Mouse (Mus musculus): Measurements from ENCODE around the gene Fpgs. TPM values are rescaled to one million over a fixed set of nuclear protein-coding genes. Genes with fewer than 3 reads are reported as not detected.

Gene Fpgs
- total and polyA plus RNA-seq, 2 experiments from 2014 or later, result 22.0 to 31.5 TPM

DNA sequence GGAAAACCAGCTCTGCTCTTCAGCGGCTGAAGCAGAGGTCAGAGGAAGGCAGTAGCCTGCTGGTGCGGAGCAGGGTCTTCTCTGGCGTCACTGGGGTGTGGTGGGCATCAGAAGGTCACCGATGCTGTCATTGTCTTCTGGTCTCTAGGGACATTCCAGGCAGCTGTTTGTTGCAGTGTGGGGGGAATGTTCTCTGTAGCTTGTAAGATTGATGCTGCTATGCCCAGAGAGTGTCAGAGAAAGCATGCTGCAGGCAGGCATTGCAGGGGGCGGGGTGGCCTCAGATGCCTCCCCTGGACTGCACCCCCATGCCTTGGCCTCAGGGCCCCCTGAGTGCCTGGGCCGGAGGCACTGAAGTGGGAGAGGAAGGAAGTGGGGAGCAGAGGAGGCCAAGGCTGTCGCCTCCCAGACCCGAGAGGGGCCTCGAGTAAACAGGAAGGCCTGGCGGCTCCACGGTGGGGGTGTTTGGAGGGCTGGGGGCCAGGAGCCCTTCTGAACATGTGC, 66.1 kb downstream of the Fpgs start:
- Histone ChIP-seq H3K36me3 (ENCODE audit: insufficient read depth) (peaks cover 7% of the 10 kb centered on the region), H3K27ac (ENCODE audit: low read depth, low read length) (no peak overlapping the region), H3K4me1 (ENCODE audit: insufficient read depth) (no peaks in the 10 kb centered on the region), H3K9me3 (ENCODE audit: low read length) (no peaks in the 10 kb centered on the region), H3K9ac (no peak overlapping the region), H3K4me2 (ENCODE audit: low read depth) (no peak overlapping the region), H3K27me3 (ENCODE audit: insufficient read depth, low read length) (no peaks in the 10 kb centered on the region), H3K4me3 (ENCODE audit: low read depth, low read length) (no peak overlapping the region)
- DNase-seq (no peak), ATAC-seq (no peak)
- 66% methylated on average over 11 of the region's 11 CpGs for WGBS
- no peak for TF ChIP-seq CTCF (IDR thresholded peaks at IDR 0.05; ENCODE audit: low read depth)

- no peak for DNase-seq
Measured at GRCm38 (mm10) chr2:32636617-32637016, 67.3 kb downstream of the Fpgs start.

GRCm38 (mm10) chr2:32634277-32635105, 69.5 kb downstream of the Fpgs start:
- Histone ChIP-seq H3K27ac (ENCODE audit: low read depth, low read length) (no peak overlapping the region), H3K9me3 (ENCODE audit: low read length) (no peaks in the 10 kb centered on the region), H3K27me3 (ENCODE audit: insufficient read depth, low read length) (no peaks in the 10 kb centered on the region), H3K4me1 (ENCODE audit: insufficient read depth) (no peaks in the 10 kb centered on the region; the same call in 1 of the 2 replicates), H3K36me3 (ENCODE audit: insufficient read depth) (peaks cover 7% of the 10 kb centered on the region), H3K4me3 (ENCODE audit: low read depth, low read length) (no peak overlapping the region), H3K4me2 (ENCODE audit: low read depth) (no peak overlapping the region), H3K9ac (no peak overlapping the region)
- 83% methylated on average over 10 of the region's 10 CpGs for WGBS
- DNase-seq, result no peak
- ATAC-seq, result no peak
- TF ChIP-seq CTCF (IDR thresholded peaks at IDR 0.05; ENCODE audit: low read depth), result no peak

More at GRCm38 (mm10) chr2:32636617-32637016, 67.3 kb downstream of the Fpgs start:
- no peaks in the 10 kb centered on the region for H3K27me3 ChIP-seq (ENCODE audit: insufficient read depth, low read length)
- H3K9me3 ChIP-seq (ENCODE audit: low read length), result no peaks in the 10 kb centered on the region
- no peaks in the 10 kb centered on the region for H3K4me1 ChIP-seq (ENCODE audit: insufficient read depth)
- no peak overlapping the region for H3K9ac ChIP-seq
- H3K4me2 ChIP-seq (ENCODE audit: low read depth), result no peak overlapping the region
- no peak overlapping the region for H3K4me3 ChIP-seq (ENCODE audit: low read depth, low read length)
- TF ChIP-seq CTCF (IDR thresholded peaks at IDR 0.05; ENCODE audit: low read depth), result no peak
- peaks cover 7% of the 10 kb centered on the region for H3K36me3 ChIP-seq (ENCODE audit: insufficient read depth)
- H3K27ac ChIP-seq (ENCODE audit: low read depth, low read length), result no peak overlapping the region
- ATAC-seq, result no peak
- whole genome bisulfite sequencing, result 87% methylated on average over 7 of the region's 7 CpGs

GRCm38 (mm10) chr2:32633660-32634059, 70.3 kb downstream of the Fpgs start:
- Histone ChIP-seq H3K27ac (ENCODE audit: low read depth, low read length) (no peak overlapping the region), H3K4me2 (ENCODE audit: low read depth) (no peak overlapping the region), H3K27me3 (ENCODE audit: insufficient read depth, low read length) (no peaks in the 10 kb centered on the region), H3K4me3 (ENCODE audit: low read depth, low read length) (no peak overlapping the region), H3K4me1 (ENCODE audit: insufficient read depth) (peaks cover 5% of the 10 kb centered on the region; the same call in 1 of the 2 replicates), H3K9me3 (ENCODE audit: low read length) (no peaks in the 10 kb centered on the region), H3K36me3 (ENCODE audit: insufficient read depth) (peaks cover 7% of the 10 kb centered on the region), H3K9ac (no peak overlapping the region)
- DNase-seq (no peak), ATAC-seq (no peak)
- 74% methylated on average over 5 of the region's 5 CpGs for WGBS
- TF ChIP-seq CTCF (IDR thresholded peaks at IDR 0.05; ENCODE audit: low read depth), result no peak

MicroRNAs encoded within 50 kb of the gene (microRNA counts, 519-probe panel; counts per million panel counts)
- microRNA mmu-miR-1954 (not detected), microRNA mmu-miR-2861 (not detected)

Small RNA genes within 50 kb of the gene (microRNA-seq; reads per million reads assigned to microRNA genes)
- gene Gm47291 (0 reads per million in 2 experiments), gene Mir1954 (0 reads per million in 2 experiments), gene Mir2861 (0 reads per million in 2 experiments), gene Mir3960 (0 to 0.12 reads per million in 2 experiments), gene Mir8093 (0 reads per million in 2 experiments)

Other genes with a start within 250 kb of the Fpgs start
- 17.6 and 19.7 TPM in 2 replicates for gene Fam102a, start 168.8 kb downstream of the Fpgs start, total RNA-seq (2014; rRNA removed)
- gene Fam102a, start 168.8 kb downstream of the Fpgs start, polyA plus RNA-seq (2015; fragmentation: Nextera tagmentation; extraction: Ambion mirVana), result 7.2 and 7.5 TPM in 2 replicates
- gene Dpm2, start 133.3 kb downstream of the Fpgs start, total RNA-seq (2014; rRNA removed), result 59.2 and 60.5 TPM in 2 replicates
- gene Dpm2, start 133.3 kb downstream of the Fpgs start, polyA plus RNA-seq (2015; fragmentation: Nextera tagmentation; extraction: Ambion mirVana), result 142 and 152 TPM in 2 replicates
- gene Pip5kl1, start 129.3 kb downstream of the Fpgs start, total RNA-seq (2014; rRNA removed), result 6.4 and 11.8 TPM in 2 replicates
- 5.6 and 8.2 TPM in 2 replicates for gene Pip5kl1, start 129.3 kb downstream of the Fpgs start, polyA plus RNA-seq (2015; fragmentation: Nextera tagmentation; extraction: Ambion mirVana)
- 0.38 and 1.0 TPM in 2 replicates for gene 9430097D07Rik, start 128.5 kb downstream of the Fpgs start, total RNA-seq (2014; rRNA removed)
- gene 9430097D07Rik, start 128.5 kb downstream of the Fpgs start, polyA plus RNA-seq (2015; fragmentation: Nextera tagmentation; extraction: Ambion mirVana), result 0.26 and 0.45 TPM in 2 replicates
- 32.4 and 35.5 TPM in 2 replicates for gene St6galnac4, start 117.0 kb downstream of the Fpgs start, total RNA-seq (2014; rRNA removed)
- 31.3 and 33.2 TPM in 2 replicates for gene St6galnac4, start 117.0 kb downstream of the Fpgs start, polyA plus RNA-seq (2015; fragmentation: Nextera tagmentation; extraction: Ambion mirVana)
- gene St6galnac6, start 104.4 kb downstream of the Fpgs start, total RNA-seq (2014; rRNA removed), result 65.3 and 72.9 TPM in 2 replicates
- 34.8 and 42.3 TPM in 2 replicates for gene St6galnac6, start 104.4 kb downstream of the Fpgs start, polyA plus RNA-seq (2015; fragmentation: Nextera tagmentation; extraction: Ambion mirVana)
- 114 and 123 TPM in 2 replicates for gene Ak1, start 82.4 kb downstream of the Fpgs start, total RNA-seq (2014; rRNA removed)
- 119 and 123 TPM in 2 replicates for gene Ak1, start 82.4 kb downstream of the Fpgs start, polyA plus RNA-seq (2015; fragmentation: Nextera tagmentation; extraction: Ambion mirVana)
- 8.2 and 14.7 TPM in 2 replicates for gene Eng, start 57.5 kb downstream of the Fpgs start, total RNA-seq (2014; rRNA removed)
- gene Eng, start 57.5 kb downstream of the Fpgs start, polyA plus RNA-seq (2015; fragmentation: Nextera tagmentation; extraction: Ambion mirVana), result 19.3 and 22.1 TPM in 2 replicates
- gene Cdk9, start 8.9 kb upstream of the Fpgs start, total RNA-seq (2014; rRNA removed), result 90.5 and 94.5 TPM in 2 replicates
- 66.5 and 67.5 TPM in 2 replicates for gene Cdk9, start 8.9 kb upstream of the Fpgs start, polyA plus RNA-seq (2015; fragmentation: Nextera tagmentation; extraction: Ambion mirVana)
- gene Sh2d3c, start 16.9 kb upstream of the Fpgs start, total RNA-seq (2014; rRNA removed), result 16.5 and 24.1 TPM in 2 replicates
- 41.3 and 48.9 TPM in 2 replicates for gene Sh2d3c, start 16.9 kb upstream of the Fpgs start, polyA plus RNA-seq (2015; fragmentation: Nextera tagmentation; extraction: Ambion mirVana)
- gene 6330409D20Rik, start 36.9 kb upstream of the Fpgs start, total RNA-seq (2014; rRNA removed), result 2.1 and 4.3 TPM in 2 replicates
- gene 6330409D20Rik, start 36.9 kb upstream of the Fpgs start, polyA plus RNA-seq (2015; fragmentation: Nextera tagmentation; extraction: Ambion mirVana), result 2.2 and 2.9 TPM in 2 replicates
- 51.4 and 54.3 TPM in 2 replicates for gene Tor2a, start 53.1 kb upstream of the Fpgs start, total RNA-seq (2014; rRNA removed)
- gene Tor2a, start 53.1 kb upstream of the Fpgs start, polyA plus RNA-seq (2015; fragmentation: Nextera tagmentation; extraction: Ambion mirVana), result 40.7 and 44.8 TPM in 2 replicates
- 1.00 and 1.8 TPM in 2 replicates for gene Ttc16, start 71.5 kb upstream of the Fpgs start, total RNA-seq (2014; rRNA removed)
- 0.68 and 1.2 TPM in 2 replicates for gene Ttc16, start 71.5 kb upstream of the Fpgs start, polyA plus RNA-seq (2015; fragmentation: Nextera tagmentation; extraction: Ambion mirVana)
- gene Ptrh1, start 71.6 kb upstream of the Fpgs start, total RNA-seq (2014; rRNA removed), result 2.4 and 5.5 TPM in 2 replicates
- gene Ptrh1, start 71.6 kb upstream of the Fpgs start, polyA plus RNA-seq (2015; fragmentation: Nextera tagmentation; extraction: Ambion mirVana), result 4.0 and 4.8 TPM in 2 replicates
- gene Cfap157, start 80.3 kb upstream of the Fpgs start, total RNA-seq (2014; rRNA removed), result 1.0 and 1.2 TPM in 2 replicates
- gene Cfap157, start 80.3 kb upstream of the Fpgs start, polyA plus RNA-seq (2015; fragmentation: Nextera tagmentation; extraction: Ambion mirVana), result 0.94 and 2.8 TPM in 2 replicates
- gene Stxbp1, start 143.1 kb upstream of the Fpgs start, total RNA-seq (2014; rRNA removed), result 109 and 135 TPM in 2 replicates
- gene Stxbp1, start 143.1 kb upstream of the Fpgs start, polyA plus RNA-seq (2015; fragmentation: Nextera tagmentation; extraction: Ambion mirVana), result 268 and 350 TPM in 2 replicates
- 38.1 and 43.9 TPM in 2 replicates for gene Fam129b, start 172.0 kb upstream of the Fpgs start, total RNA-seq (2014; rRNA removed)
- gene Fam129b, start 172.0 kb upstream of the Fpgs start, polyA plus RNA-seq (2015; fragmentation: Nextera tagmentation; extraction: Ambion mirVana), result 26.6 and 27.7 TPM in 2 replicates

Data from forebrain, postnatal 0 days (tissue).